Mouse (Mus musculus): ENCODE results near the gene Tmem104.

Tmem104 gene

DNA sequence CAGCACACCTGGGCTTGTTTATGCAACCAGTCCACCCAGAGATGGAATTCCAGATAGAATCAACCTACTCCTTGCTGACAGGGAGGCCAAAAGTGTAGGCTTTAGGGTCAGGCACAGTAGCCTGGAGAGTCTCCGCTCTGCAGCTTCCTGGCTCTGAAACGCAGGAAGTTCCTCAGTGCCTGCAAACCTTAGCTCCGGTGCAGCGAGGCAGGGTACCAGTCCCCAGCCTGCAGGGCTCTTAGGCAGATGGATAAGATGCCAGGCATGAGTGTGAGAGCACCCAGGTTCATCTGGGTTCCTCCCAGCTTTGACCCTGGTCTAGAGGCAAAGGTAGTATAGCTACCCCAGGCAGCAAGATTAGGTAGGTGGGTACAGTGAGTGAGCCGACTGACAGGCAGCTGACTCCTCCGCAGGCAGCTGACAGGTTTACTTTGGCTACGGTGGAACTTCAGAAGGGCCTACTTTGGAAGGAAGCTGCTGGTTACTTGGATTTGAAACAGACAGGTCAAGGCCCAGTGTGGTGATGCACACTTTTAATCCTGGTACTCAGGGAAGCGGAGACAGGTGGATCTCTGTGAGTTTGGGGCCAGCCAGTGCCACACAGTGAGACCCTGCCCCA is 19.5 kb upstream of the Tmem104 start:
- no peak for DNase-seq

DNA sequence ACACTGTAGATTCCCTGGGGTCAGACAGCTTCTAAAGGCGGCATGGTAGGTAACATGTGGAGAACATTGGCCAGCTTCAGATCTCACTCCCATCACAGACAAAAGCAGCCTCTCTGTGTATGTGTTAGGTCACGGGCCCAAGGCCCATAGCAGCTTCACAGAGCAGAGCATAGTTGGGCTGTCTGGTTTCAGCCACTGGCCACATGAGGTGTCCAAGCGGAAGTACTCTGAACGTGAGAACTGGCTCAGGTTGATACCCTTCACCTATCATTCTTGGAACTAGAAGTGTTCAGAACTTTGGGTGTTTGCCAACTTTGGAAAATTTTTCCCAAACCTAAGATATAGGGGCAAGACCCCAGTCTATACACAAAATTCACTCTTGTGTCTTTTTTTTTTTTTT is 17.9 kb upstream of the Tmem104 start:
- no peak for DNase-seq

DNA sequence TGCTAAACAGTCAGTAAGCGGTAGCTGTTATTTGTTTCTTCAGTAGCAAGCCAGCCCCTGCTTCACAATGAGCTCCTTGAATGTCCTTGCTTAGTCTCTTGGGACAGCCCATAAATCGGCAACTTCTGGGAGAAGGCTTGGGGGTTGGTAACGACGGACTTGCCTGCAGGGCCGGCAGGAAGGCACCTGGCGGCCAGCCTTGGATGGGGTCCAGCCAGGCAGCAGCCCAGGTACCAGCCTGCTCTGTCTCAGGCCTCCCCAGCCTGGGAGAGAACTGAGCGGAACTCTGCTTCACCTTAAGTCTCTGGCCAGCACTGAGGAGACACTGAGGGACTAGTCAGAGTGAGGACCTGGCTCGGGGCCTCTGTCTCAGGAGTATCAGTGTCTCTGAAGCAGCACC is 16.2 kb upstream of the Tmem104 start:
- no peak for DNase-seq

DNA sequence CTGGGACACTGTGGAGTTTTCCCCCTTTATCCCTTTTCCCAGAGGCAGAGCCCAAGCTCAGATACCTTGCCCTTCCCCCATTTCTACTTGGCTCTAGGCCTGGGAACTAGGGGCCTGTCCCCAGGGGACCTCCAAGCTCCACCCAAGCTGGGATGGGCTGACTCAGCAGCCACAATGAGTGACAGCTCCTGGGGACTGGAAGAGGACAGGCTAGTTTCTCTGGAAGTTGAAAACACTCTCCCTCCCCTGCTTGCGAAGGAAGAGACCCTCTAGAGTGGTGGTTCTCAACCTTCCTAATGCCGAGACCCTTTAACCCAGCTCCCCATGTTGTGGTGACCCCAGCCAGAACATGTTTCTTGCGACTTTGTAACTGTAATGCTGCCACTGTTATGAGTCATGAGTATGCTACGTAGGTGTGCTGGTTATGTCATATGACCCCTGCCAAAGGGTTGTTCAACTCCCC is 14.4 kb upstream of the Tmem104 start:
- DNase-seq, result peak; percentile 39

DNA sequence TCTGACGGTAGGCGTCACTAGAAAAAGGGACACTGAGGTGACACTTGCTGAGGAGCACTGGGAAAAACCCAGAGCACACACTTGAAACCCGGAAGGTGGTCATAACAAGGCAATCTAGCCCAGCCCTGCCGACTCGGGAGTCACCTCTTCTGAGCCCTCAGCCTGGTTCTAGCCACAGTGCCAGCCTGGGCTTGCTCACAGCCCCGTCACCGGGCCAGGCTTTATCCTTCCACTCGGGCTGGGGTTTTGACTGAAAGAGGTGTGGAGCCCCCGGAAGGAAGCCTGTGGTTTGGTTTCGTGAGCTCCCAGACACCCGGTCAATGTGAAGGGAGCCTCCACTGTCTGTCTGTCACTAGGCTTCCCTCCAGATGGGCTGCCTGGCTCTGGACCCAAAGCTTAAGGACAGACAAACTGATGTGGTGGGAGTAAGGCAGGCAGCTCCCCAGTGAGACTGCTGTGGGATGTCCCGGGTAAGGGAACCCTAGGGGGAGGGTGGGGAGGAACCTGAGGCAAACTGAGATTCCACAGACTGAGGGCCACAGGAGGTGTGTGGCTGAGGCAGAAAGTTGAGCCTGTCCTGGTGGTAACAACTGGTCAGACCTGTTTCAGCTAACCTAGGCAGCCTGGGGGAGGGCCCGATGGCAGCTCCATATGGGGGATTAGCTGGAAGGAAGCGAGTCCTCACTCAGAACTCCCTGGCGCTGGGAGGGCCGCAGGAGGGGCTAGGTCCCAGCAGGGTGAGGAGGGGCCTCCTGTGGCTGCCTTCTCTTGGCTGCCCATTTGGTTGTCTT is 13.5 kb upstream of the Tmem104 start:
- no peak for DNase-seq

DNA sequence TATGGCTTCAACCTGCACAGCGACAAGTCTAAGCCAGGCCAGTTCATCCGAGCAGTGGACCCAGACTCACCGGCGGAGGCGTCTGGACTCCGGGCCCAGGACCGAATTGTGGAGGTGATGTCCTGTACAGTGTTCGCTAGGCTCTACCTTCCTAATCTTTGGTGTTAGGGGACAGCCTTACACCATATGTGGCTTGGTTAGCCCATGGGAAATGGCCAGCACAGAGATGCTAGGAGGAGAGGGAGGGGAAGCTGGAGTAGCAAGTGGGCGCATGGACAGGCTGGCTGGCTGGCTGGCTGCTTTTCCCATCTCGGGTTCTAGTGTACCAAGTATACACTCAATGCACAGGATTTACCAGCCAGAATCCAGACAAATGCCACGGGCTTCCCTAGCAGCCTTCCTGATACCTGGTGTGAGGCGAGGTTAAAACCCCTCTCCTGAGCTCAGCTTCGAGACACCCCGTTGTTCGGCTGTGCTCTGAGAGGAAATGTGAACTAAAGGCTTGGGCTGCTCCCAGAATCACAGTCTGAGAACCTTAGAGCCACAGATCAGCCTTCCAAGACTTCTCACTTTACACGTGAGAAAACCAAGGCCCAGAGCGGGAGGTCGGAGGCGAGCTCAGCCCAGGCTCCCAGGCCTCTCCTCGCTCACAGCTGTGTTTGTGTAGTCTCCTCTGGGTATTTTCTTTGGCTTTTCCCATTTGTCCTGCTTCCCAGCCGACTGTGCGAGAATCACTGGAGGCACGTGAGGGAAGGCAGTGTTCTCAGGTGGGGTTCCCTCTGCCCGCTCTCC is 10.7 kb upstream of the Tmem104 start:
- no peak for DNase-seq

DNA sequence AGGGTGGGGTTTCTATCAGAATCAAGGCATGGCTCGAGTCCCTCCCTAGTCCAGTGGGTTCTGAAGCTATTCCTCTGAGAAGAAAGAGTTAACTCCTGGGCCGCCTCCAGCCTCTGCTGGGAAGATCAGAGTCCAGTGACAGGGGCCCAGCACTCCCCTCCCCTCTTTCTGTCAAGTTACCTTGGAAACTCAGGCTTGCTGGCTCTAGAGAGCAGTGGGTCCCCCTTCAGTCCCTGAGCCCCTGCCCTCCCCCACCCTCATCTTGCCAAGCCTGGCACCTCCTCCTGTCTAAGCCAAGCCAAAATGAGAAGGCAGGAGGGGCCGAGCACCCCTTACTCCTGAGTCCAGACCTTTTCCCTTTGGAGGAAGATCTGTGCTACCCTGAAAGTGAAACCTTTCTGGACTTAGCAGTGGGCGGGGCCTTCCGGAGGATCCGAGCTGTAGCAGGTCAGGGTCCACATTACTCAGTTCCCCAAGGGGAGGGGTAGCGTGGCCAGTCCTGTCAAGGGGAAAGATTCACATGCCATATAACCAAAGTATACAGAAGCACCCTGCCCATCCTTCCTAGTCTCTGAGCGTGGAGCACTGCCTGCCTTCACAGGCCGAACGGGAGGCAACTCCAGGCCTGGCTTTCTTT is 9.6 kb upstream of the Tmem104 start:
- peak; percentile 37 for DNase-seq

DNA sequence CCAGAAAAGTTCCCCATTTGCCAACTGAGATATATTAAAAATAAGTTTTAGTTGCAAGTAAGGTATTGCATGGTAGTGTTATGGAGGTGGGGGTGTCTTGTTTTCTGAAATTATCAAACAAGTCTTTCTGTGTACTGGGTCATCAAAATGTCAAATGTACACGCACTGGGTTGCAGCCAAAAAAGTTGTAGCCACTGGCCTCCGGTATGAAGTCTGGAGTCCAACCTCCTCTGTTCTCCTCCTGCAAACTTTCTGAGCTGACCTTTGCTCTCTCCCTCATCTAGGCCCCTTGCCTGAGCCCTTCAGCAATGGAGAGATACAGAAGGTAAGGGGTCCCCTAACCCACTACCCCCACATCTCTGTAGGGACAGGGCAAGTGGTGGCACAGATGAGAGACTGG is 8.5 kb upstream of the Tmem104 start:
- no peak for DNase-seq

DNA sequence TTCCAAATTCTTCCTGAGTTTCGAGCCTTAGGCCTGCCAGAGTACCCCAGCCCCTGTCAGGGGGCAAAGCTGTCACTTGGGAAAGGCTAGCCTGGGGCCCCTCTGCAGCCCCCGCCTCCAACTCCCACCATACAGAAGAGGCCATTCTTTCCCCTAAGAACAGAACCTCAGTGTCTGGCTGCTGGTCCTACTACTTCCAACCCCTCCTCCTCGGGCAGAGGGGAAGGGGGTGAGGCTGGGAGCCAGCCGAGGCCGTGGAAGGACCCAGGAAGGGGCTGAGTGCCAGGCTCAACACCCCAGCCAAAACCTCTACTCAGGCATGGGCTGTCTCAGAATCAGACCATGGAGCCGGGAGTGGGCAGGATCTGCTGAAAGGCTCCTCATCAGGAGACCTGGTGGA is 8.1 kb upstream of the Tmem104 start:
- DNase-seq, result peak; percentile 56

DNA sequence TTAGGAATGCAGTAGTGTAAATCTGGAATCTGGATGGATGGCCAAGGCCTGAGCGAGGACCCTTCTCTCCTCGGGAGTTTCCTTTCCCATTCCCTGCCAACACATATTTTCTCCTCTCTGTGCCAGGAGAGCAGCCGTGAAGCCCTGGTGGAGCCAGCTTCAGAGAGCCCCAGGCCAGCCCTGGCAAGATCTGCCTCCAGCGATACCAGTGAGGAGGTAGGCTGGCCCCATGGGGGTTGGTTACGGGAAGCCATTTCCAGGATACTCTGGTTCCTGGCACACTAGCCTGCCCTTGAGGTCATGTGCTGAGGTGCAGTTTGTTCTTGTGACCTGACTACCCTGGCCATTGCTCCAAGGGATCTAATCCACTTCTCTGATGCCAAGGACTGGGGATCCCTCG is 7.4 kb upstream of the Tmem104 start:
- no peak for DNase-seq

DNA sequence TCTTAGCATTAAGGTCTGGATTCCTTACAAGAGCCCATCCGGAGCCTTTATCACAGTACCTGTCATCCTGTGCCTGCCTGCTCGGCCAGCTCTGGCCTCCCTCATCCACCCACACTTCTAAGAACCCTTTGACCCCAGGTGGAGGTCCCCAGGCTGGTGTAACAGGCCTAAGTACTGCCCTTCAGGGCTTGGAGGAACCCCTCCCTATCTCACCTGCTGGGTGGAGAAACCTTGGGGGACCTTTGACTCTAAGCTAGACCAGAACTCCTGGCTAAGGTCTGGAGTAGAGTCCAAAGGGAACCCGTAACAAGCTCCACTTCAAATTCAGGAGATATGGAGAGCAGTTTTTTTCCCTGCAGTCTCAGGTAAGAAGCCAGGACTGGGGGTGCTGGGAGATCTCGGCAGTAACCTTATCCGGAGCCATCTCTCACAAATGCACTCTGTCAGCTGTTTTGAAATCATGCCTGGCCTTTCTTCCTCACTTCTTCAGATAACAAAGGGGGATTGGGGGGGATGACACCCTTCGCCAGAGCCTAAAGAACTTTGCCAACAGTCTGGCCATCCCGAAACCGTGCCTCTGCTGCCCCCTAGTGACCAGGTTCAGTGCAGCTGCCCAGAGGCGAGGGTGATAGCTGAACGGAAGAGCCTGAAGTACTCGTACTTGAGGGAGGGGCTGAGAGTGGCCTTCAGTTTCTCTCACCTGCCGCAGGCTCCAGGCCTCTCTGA is 5.2 kb upstream of the Tmem104 start:
- peak; percentile 90 for DNase-seq

DNA sequence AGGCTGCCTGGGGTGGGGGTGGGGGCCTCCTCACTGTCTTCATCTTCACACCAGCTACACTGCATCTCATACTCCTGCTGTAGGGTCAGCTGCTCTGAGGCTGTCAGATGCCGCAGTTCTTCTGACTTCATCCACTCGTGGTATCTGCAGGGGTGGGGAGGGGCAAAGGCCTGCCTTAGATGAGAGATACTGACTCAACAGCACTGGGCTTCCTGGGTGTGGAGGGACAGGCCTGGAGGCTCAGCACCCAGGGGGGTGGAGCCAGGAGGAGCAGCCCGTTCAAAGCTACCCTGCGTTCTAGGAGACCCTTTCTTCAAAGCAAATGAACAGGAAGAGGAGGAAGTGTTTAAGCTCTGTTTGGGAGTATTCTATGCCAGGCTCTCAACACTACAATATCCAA is 2.3 kb upstream of the Tmem104 start:
- DNase-seq, result no peak

DNA sequence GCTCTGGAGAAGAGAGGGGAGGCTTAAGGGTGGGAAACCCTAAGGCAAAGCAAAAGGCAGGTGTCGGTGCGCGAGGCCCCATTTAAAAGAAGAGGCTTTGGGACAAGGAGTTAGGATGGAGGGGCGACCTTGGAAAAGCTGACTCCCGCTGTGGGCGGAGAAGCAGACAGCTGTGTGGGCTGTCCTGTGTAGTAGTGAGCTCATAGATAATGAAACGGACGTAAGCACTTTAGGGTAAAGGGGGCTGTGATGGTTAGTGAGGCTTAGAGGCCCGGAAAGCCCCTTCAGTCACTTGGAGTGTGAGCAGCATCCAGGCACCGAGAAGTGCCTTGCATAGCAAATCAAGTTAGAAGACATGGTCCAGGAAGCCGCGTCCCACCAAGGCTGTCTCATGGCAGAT is 406 bp downstream of the Tmem104 start, which contains the start of gene Nat9:
Nat9 (minus strand) TSS at position 167 of the 400 bp plus-strand sequence.
- no peak for DNase-seq

DNA sequence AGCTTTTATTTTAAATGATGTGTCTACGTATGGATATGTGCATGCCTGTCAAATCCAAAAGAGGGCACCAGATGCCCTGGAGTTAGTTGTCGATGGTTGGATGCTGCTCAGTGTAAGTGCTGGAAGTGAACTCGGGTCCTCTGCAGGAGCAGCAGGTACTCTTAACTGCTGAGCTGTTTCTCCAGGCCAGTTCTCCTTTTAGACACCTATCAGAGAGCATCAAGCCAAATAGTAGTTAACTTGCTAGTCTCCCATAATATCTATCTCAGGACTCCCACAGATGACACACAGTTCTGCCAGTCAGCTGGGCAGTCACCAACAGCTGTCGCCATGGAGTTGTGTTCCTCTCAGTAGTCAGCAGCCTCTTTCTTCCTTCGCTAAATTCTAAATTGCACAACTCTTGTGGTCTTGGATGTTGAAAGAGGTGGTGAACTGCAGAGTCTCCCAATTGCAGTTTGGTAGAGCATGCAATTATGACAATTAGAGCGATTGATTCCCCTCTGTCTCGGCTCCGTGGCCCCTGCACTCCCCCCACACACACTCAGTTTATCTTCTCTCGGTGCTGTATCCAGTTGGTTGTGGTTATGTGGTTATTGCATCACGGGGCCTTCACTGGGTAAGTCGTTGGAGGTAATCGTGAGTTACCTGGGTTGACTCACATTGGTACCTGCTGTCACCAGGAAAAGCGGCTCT is 1.4 kb downstream of the Tmem104 start:
- no peak for DNase-seq

DNA sequence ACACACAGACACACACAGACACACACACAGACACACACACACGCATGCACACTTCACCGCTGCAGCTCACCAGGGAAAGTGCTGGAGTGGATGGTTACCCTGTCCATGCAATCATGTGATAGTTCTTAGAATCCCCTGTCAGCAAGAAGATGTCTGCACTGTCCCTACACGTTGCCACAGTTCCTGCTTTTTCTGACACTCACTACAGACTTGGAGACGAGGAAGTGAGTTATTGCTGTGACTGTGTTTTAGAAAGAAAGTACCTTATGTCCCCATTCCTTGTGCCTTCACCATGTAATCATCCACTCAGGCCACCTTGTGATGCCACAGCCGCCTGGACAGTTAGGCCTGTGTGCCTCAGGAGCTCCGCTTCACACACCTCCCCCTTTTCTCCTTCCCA is 2.0 kb downstream of the Tmem104 start:
- DNase-seq, result no peak

DNA sequence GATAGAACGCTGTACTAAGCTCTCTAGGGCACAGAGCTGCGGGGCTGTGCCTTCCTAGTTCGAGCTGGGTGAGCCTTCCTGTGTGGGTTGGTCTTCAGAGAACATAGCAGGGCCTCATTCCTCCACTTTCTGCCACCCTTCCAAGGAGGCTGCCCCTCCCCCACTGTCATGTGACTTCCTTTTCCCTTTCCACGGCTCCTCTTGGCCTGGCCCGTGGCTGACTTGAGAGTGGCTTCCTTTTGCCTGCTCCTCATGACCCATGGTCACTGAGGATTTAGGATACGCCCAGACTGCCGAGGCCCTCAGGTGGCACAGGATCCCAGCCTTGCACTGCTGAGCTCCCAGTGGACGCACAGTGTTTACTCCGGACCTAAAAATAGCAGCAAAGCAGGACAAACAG is 4.9 kb downstream of the Tmem104 start:
- peak; percentile 30 for DNase-seq

DNA sequence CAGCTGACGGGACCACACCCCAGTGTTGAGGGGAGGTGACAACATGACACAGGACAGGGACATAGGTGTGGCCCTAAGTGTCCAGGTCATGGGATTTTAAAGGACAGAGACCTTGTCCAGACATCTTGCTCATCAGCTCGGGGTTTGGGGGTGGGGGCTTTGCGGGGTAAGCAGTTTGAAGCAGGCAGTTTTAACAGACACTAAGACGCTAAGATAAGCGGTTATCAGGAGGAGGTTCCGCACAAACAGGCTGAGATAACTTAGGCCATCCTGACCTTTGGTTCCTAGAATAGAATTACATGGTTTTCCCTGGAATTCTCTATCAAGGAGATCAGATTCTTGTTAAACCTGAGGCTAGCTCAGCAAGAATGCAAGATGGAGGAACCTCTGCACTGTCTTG is 7.4 kb downstream of the Tmem104 start:
- DNase-seq, result no peak

DNA sequence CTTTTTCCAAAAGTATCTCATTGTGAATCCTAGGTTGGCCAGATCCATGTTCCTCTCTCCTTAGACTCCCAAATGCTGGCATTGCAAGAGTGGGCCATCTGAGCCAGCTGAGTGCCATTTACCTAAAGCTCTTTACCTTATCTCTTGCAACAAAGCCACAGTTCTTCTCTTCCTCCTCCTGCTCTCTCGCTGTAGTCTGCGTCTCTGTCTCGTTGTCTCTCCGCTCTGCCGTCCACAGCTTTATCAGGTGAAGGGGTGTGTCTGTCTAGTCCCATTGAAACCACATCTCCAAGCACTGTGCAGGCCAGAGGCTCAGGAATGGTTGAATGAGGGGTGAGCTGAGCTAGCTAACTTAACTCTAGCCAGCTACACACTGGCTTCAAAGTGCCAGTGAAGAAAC is 8.6 kb downstream of the Tmem104 start:
- DNase-seq, result no peak

DNA sequence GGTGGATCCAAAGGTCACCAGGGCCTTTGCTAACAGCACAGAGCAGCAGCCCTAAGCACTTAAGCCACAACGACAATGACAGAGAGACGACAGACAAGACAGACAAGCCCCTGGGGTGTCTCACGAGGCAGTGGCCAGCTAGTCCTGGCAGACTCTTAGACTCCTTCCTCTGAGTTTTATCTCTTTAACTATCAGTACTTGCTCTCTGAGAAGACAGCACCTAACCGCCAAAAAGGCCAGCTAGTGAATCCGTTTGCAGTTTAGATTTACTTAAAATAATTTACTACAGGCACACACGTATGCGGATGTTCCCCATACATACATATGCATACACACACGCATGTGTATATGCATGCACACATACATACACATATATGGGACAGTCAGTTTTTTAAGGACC is 10.3 kb downstream of the Tmem104 start:
- DNase-seq, result no peak

DNA sequence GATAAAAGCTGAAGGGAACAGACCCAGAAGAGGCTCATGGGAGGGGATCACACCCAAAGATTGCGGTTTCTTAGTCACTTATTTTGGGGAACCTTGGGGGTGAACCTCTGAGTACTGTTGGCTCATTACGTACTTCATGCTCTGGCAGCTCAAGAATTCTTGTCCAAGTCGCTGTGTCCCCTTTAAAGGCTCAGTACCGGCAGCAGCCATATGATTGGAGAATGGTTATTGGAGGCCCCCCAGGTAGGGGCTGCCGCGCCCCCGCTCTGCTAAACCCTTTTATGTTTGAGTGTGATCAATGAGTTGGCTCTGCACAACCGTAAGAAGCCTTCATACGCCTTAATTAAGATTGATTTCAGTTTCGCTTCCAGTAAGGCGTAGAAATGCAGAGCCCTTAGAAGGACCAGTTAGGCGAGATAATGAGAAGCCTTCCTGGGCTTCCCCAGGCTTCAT is 11.7 kb downstream of the Tmem104 start:
- DNase-seq, result no peak

DNA sequence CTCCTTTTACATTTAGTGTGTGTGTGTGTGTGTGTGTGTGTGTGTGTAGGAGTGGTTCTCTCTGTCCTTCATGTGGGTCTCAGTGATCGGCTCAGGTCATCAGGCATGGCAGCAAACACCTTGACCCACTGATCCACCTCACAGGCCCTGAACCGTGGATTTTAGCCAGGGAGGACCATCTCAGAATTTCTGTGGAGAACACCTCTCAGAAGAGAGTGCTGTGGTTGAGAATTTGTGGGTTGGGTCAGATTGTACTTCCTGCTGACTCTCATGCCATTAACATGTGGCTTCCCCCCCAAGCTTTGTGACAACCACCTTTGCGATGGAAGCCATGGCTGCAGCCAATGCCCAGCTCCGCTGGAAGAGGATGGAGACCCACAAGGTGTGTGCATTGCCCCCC is 13.2 kb downstream of the Tmem104 start:
- no peak for DNase-seq

DNA sequence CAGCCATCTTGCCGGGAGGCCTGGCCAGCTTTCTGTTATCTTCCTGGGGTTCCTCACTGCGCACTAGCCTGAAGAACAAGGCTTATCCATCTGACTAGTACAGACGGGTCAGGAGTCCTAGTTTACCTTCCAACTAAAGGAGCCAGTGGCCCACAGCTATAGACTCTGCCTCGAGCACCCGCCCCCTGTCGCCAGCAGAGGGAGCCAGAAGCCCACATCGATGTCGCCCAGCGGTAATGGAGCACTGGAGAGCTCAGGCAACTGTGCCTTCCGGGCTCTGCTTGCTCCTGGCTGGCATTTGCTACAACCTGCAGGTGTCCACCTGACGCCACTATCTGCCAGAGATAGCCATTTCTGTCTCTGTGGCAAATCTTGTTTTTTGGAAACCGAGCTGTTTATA is 15.0 kb downstream of the Tmem104 start:
- peak; percentile 86 for DNase-seq
